Mouse (Mus musculus) thymus, postnatal 14 days (tissue): ENCODE results near the gene Elovl4.

Experiments
- DNase-seq: peaks from one replicate; pipeline ENCODE4 v3.0.0; 2021

Elovl4 gene

GRCm38 (mm10) chr9:83805977-83806815, at the start of gene Elovl4:
Gene Elovl4 (minus strand): TSS chr9:83806277.
- peak; percentile 59 for DNase-seq

GRCm38 (mm10) chr9:83852464-83852863, 46.4 kb upstream of the Elovl4 start:
- DNase-seq: no peak

- DNase-seq: no peak
These were observed 28.8 kb upstream of the Elovl4 start for GRCm38 (mm10) chr9:83834748-83835313.

- peak; percentile 93 for DNase-seq
These were observed 28.0 kb upstream of the Elovl4 start, which contains the start of gene Ttk for GRCm38 (mm10) chr9:83833811-83834747. Gene Ttk (plus strand): TSS chr9:83834689.

- no peak for DNase-seq
These were observed 25.1 kb upstream of the Elovl4 start for GRCm38 (mm10) chr9:83831152-83831551.

GRCm38 (mm10) chr9:83829896-83830295, 23.8 kb upstream of the Elovl4 start:
- peak; percentile 17 for DNase-seq

GRCm38 (mm10) chr9:83822925-83823324, 16.8 kb upstream of the Elovl4 start:
- no peak for DNase-seq

GRCm38 (mm10) chr9:83820976-83821375, 14.9 kb upstream of the Elovl4 start:
- DNase-seq: no peak

GRCm38 (mm10) chr9:83819188-83819587, 13.1 kb upstream of the Elovl4 start:
- no peak for DNase-seq

GRCm38 (mm10) chr9:83807562-83807961, 1.5 kb upstream of the Elovl4 start:
- DNase-seq: peak; percentile 53

GRCm38 (mm10) chr9:83805164-83805976, 707 bp downstream of the Elovl4 start:
- peak; percentile 11 for DNase-seq

- no peak for DNase-seq
These were observed 1.7 kb downstream of the Elovl4 start for GRCm38 (mm10) chr9:83804341-83804740.

GRCm38 (mm10) chr9:83797898-83798297, 8.2 kb downstream of the Elovl4 start:
- no peak for DNase-seq

GRCm38 (mm10) chr9:83796875-83797274, 9.2 kb downstream of the Elovl4 start:
- DNase-seq: no peak

GRCm38 (mm10) chr9:83789326-83789725, 16.8 kb downstream of the Elovl4 start:
- no peak for DNase-seq

- no peak for DNase-seq
These were observed 20.6 kb downstream of the Elovl4 start for GRCm38 (mm10) chr9:83785501-83785900.

- DNase-seq: no peak
These were observed 27.6 kb downstream of the Elovl4 start for GRCm38 (mm10) chr9:83778317-83778960.

- DNase-seq: no peak
These were observed 44.8 kb downstream of the Elovl4 start for GRCm38 (mm10) chr9:83761318-83761717.

- no peak for DNase-seq
These were observed 74.2 kb downstream of the Elovl4 start for GRCm38 (mm10) chr9:83731877-83732276.

GRCm38 (mm10) chr9:83730836-83731235, 75.2 kb downstream of the Elovl4 start:
- no peak for DNase-seq
